Mouse (Mus musculus) ovary, postnatal 14 days (tissue): ENCODE measurements around the gene Zfp277.

Source experiments
- DNase-seq: peaks from one replicate; pipeline ENCODE4 v3.0.0; 2022; ENCODE audit warnings: low spot score

The Zfp277 gene

DNA sequence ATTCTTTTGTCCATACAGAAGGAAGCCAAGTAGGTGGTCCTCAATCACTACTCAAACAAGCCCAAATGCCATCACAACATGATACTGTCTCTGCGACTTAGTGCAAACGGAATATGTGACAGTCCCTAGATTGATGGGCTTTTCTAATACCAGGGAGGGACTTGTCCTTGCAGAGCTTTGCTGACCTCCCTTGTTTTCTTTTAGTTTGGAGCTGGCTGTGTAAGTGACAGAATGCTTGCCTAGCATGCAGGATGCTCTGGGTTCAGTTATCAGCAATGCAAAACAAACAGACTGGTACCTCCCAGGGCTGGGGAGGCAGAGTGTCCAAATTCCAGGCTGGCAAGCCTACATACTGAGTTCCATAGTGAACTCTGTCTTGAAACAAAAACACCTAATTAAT, 7.7 kb downstream of the Zfp277 start:
- no peak for DNase-seq

DNA sequence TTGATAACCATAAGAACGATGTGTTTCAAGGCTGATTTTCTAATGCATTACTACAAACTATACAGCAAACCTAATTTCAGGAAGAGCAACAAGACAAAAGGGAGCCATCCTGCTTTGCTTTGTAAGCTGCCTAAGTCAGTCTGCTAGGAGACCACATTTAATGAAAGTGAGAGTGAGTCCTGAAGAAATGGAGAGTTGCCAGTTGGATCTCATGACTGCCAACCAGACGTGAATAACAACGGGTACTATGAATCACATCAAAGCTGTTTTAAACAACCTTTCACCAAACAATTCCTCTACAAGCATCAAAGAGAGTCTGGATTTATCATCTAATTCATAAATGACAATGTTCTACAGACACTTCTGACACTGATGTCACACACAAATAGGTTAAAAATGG, 11.6 kb downstream of the Zfp277 start:
- DNase-seq: no peak

DNA sequence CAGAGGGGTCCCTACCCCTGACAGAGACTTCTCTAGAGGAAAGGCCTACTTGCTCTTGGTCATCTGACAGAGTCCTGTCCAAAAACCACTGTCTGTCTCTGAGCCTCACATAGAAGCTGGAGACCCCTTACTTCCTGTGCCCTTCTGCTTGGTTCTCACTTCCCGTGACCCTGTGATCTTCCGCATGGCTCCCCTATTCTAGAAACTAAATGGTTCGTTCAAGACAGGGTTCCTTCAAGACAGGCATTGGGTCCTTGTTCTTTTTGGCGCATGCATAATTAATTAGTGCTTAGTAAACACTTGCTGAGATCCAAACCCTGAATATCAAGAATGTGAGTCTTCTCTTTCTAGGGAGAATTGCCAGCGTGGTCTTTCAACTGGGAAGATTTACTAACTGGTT, 14.6 kb downstream of the Zfp277 start:
- DNase-seq: no peak

DNA sequence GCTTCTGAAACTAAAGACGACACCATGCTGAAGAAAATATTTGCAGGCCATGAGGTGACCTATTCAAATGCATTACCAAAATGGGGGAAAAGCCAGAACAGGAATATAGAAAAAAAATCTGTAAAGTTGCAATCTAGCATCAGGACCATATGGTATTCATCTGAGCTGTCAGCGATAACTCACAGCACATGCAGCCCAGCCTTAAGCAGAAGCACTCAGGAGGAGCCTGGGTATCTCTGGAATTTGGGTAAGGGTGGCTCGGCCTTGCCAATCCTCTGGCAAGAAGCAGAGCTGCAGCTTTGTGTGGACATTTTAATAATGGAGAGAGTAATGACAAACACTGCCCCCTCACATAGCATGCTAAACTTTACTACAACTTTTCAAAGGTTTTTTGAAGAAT, 15.7 kb downstream of the Zfp277 start:
- DNase-seq: no peak

DNA sequence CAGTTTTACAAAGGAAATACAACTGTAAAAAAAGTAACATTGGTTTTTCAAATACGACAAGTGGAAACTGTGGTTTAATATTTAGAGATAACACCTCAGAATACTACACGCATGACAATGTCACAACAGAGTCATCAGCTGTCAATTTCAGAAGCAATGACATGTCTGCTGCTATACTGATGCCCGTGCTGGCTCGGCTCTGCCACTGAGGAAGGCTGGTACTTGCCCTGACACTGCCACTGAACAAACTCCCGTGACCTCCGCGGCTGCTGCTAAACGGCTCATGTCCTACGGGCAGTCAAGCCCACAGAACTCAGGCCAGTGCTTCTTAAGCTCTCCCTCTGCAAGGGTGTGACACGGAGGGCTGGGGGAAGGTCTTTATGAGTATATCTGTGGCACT, 18.1 kb downstream of the Zfp277 start:
- DNase-seq: no peak

DNA sequence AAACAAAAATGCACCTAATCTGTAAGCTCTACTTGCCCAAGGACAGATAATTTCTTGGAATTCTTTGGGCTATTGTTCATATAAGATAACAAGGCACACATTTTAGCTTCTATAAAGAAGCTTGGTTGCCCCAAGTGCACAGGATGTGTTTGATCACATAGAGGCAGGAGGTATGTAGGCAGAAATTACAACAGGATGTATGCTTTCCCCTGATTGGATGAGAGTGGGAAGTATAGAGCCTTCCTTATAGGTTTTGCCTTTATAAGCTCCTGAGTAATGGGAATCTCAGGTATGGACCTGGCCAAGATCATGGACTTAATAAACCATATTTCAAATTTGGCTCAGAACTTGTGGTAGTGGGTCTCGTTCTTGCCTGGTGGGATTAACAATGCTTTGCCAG, 20.7 kb downstream of the Zfp277 start:
- DNase-seq: no peak

DNA sequence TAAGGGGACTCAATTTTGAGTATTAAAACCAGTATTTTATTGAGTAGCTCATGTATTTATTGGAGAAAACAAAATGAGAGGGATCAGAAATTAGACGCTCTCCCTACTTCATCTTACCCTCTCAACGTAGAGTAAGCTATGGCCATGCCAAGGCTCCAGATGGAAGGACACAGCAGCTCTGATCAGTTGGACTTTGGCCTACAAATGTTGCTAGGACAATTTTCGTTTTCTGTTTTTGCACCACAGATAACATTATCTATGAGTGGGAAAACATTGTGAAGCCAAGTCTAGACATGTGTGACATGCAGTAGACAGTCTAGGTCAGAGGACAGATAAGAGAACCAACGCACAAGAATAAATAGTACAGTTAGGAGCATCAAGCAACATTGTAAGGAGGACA, 28.4 kb downstream of the Zfp277 start:
- no peak for DNase-seq

DNA sequence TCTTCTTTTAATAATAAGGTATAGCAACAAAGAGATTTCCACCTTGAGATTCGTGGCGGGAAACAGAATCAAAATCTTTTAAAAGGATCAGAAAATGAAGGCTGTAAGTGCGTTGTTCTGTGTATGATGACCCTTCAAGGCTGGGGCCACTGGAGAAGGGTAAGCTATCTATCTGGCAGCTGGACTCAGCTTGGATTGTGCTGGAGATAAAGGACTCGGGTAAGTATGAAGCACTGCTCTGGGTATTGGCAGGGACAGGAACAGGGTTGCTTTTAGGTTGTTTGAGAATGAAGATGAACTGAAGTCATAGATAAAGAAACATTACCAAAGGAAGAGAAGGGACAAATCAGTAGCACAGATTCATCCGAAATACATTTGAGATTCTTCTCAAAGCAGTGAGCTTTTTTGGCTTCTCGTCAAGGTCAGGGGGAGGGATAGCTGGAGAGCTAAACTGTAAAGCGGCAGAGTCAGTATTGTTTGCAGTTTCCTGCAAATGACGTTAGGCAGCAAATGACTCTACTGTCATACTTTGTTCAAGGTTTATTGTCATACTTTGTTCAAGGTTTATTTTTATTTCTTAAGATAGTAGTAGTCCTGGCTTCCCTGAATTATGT, 30.3 kb downstream of the Zfp277 start:
- DNase-seq: no peak

DNA sequence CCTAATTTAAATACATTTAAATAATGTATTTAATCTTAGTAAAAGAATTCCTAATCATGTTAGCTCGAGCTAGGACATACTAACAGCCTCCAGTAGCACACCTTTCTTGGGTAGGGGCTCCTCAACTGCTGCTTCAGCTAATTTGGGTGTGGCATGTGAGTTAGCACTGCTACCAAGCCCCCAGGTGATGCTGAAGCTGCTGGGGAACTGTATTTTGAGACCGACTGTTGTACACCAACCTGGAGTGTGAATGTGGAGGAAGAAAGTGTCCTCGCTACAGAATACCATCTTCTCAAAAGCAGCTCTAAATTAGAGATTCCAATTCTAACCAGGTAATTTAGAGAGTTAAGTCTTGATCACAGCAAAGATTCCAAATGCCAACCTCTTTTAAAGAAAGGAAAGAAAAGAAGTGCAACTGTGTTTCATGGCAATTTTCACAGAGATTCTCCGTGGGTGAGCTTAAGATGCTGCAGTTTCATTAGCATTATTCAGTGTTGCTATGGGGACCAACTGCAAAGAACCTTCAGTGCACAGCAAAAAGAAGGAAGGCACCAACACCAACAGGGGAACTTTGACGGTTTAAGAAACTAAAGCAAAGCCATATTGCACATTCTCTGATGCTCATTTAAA, 30.9 kb downstream of the Zfp277 start:
- DNase-seq: no peak

DNA sequence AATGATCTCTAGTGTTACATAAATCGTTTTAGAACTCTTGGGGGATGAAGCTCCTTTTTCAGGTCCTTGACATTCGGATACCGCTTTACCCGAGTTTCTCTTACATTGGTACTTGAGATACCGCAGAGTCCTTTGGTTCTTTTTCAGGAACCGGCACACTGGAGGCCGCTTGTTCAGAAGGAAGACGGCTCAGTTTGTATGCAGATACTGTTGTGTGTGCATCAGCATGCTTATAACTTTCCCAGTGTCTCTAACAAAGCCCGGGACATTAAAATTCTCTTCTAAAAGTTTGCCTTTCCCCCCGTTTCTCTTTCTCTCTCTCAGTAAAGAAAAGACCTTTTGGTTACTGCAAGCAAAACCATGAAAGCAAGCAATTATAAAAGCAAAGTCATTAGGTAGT, 45.9 kb downstream of the Zfp277 start:
- no peak for DNase-seq

DNA sequence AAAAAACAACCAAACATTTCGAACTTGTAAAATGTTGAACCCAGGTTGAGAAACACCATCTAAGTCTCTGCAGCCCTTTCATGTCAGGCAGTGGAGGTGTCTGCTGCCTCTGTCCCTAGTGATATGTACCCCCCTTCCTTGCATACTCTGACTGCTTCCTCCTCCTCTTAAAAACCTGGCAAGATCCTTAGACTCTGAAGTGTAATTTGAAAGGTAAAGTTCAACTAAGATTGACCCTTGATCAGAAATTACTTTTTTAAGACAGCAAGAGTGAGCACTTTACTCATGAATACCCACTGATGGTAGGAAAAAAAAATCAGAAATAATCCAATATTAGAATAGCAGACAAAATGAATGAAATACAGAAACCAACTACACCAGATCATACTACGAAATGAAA, 46.3 kb downstream of the Zfp277 start:
- DNase-seq: no peak

DNA sequence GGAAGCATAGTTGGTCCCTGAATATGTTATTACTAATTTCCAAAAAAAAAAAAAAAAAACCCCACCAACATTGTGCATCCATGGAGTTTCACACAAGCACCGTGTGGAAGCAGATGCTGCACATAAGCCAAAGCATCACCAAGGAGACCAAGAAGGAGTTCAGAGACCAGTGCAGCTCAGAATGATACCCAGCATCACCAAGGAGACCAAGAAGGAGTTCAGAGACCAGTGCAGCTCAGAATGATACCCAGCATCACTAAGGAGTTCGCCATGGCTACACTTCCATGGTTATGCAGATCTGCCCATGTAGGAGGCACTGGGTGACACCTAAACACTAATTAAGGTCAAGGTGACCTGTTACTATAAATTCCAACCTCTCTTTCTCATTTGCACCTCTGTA, 46.8 kb downstream of the Zfp277 start:
- no peak for DNase-seq

DNA sequence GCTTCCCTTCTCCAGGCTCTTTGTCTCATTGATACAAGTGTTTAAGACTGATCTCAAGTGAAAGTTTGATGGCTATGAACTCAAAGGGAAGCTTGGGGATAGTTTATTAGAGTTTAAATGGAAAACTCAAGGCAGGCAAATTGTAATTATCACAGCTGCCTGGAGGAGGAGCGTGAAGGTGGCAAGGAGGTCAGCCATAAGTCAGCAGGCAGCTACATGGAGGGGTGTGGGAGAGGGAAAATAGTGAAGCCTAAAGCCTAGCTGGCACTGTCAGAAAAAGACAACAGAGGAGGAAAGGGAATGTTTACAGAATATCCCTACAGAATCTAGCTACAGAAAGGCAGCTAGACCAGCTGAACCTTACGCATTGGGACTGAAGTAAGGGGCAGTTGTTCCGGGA, 52.8 kb downstream of the Zfp277 start:
- DNase-seq: no peak

DNA sequence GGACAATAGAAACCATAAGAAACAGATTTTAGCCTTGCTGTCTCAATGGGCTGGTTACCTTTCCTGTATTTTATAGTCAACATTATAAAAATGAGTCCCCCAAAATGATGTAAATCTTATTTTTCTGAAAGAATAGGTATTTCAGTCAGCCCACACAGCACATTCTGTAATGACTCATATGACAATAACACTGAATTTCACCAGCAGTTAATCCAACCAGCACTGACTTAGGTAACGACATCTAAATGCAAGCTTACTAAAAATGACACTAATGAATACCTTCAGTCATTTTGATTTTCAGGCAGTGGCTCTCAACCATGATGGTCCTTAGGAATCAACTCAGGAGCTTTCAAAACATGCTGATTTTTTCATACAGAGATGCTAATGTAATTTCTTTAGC, 54.4 kb downstream of the Zfp277 start:
- no peak for DNase-seq

DNA sequence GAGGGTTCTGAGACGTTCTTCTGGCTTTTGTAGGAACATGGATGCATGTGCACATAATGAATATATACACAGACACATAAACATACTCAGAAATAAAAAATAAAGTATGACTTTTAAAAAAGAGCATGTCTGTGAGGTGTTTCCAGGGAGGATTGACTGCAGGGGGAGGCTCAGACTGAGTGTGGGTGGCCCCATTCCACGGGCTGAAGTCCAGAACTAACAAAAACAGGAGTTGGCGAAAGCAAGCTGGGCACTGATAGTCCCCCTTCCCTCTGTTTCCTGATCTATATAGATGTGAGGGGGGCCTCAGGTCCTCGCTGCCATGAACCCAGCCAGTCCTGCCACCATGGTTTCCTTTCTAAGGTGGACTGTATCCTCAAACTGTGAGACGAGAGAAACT, 57.9 kb downstream of the Zfp277 start:
- DNase-seq: no peak

DNA sequence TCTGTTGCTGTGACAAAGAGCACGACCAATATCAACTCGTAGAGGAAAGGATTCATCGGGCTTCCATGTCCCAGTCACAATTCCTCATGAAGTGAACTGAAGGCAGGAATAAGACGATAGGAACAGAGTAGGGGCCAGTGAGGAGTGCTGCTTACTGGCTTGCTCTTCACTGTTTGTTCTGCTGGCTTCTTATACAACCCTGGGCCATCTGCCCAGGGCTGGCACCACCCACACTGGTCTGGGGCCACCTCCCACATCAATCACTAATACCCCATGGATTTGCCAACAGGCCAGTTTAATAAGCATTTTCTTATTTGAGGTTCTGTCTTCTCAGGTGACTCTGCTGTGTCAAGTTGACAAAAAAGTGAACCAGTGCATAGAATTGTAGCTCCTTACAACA, 60.4 kb downstream of the Zfp277 start:
- DNase-seq: no peak

DNA sequence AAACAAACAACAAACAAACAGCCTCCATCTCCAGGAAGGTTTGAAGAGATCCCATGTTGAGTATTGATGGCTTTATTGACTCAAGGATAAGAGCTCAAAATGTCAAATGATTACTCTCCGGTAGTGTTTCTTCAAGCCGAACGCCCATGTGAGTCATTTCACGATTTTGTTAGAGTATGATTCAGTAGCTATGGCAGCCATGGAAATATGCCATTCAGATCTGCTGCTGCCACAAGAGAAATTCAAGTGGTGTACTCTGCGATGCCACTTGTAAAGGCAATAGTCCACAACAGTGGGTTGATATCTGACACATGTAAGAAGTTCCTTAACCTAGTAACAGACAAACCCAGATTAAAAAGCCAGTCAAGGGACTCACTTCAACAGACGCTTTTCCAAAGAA, 62.0 kb downstream of the Zfp277 start:
- DNase-seq: no peak

DNA sequence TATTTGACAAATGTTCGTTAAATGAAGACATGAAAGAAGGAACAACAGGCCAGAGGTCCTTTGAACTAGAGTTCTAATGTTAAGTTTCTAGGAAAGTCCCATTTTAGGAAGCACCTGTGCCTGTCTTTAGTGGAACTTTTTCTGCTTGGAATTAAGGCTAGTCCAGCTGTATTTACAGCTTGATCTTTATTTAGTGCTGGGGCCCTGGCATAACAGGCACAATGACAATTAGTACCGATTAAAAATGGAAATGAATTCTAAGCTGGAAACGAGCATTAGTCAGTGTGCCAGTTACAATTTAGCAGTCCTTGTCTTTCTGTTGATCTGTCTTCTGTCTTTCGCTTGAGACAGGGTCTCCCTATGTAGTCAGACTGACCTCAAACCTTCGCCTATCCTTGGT, 63.2 kb downstream of the Zfp277 start:
- no peak for DNase-seq

DNA sequence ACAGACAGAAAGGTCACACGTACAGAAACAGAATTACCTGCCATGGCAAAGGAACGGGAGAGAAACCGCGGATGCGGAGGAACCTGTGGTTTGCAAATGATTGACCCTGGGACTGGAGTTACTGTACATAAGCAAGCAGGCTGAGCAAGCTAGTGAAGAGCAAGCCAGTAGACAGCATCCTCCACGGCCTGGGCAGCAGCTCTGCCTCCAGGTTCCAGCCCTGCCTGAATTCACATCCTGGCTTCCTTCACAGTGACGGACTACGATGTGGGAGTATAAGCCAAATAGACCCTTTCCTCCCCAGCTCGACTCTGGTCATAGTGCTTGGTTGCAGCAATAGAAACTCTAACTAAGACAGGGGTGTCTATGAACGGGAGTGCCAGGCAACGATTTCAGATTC, 63.9 kb downstream of the Zfp277 start:
- no peak for DNase-seq

DNA sequence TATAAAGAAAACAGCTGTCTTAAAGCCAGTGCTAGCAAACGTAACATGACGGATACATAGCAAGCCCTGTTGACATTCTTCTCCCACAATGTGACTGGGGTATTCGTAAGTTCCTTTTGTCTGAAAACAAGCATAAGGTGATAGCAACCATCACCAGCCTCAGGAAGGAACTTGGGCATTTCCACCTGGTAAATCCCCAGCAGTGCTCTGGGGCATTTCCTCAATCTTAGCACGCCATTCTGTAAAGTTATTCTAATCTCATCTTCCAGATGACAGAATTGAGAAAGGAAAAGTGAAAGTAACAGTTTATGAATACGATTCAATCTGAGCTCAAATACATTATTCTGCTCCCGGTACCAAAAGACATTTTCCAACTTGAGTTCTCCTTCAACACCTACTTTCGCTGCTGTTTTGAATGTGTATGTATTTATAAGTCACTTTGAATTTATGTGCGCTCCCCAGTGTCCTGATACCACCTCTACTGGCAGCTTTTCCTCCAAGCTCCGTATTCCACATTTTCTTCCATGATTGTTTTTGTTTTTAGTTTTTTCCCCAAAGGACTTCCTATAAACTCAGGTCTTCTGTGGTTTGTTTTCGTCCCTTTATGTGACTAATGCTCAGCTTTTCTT, 64.4 kb downstream of the Zfp277 start:
- DNase-seq: no peak

DNA sequence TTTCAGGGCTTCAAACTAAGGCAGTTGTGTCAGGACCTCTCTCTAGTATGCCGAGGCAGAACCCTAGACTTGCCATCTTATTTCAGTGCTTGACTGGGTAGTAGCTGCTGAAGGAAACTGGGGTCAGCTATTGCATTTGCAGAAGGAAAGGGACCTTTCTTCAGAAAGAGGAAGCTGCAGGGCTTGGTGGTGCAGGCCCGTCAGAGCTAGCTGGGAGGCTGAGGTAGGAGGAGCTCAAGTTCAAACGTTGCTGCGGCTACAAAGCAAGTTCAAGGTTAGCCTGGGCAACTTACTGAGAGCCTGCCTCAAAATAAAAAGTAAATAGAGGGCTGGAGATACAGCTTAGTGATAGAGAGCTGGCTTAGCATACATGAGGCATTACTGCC, 66.2 kb downstream of the Zfp277 start:
- no peak for DNase-seq

DNA sequence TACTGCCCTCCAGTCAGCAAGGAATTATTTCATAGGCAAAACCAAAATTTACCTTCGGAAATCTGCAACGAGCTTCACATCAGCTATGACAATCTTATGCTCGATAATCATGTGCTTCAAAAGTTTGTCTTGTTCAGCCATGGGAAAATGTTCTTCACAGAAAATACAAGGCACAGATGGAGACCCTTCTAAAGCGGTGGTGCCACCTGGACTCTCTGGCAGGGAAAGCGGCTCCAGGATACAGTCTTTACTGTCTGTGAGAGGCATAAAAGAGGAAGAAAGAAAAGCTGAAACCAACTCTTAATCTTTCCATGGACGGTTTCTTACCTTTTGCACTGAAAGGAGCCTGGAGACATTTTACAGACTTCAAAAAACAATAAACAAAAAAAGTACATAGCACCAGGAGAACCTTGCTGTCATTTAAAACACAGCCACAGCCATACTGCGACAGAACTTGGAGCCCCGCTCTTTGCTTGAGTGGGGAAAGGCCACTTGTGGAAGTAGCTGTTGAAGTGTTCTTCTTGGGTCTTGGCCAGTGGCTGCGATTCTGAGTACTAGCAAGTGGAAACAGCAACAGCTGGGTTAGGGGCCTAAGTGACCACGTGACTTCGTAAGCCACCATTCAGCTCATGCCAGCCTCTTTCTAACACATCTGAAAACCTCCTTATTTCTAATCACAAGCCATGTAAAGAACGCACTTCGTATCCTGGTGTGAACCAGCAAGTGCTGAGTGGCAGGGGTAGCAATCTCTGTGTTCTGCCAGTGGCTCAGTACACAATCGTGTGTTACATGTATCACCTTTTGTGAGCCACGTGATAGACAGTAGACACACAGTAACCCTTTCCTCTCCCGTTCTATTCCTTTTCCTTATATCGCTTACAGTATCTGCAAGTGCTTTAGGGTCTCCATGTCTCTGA, 66.8 kb downstream of the Zfp277 start:
- DNase-seq: no peak

DNA sequence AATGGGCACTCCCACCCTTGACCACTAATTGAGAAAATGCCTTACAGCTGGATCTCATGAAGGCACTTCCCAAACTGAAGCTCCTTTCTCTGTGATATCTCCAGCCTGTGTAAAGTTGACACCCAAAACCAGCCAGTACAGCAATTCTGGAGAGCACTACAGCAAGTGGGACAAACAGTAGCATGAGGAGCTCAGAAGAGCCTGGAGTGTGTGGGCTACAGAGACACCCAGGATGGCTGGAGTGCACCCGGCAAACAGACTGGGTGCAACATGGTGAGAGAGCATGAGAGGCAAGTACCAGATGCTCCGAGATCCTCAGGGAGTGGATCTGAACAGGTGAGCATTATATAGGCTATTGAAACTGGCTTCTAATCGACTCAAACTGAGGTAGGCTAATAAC, 93.8 kb downstream of the Zfp277 start:
- DNase-seq: no peak
